Mouse (Mus musculus) small intestine, adult 2 months (tissue): ENCODE data around the gene Tek. TPM values are rescaled to one million over a fixed set of nuclear protein-coding genes. Genes with fewer than 3 reads are reported as not detected.

Experiments
- H3K27ac ChIP-seq: fragments of 200-500 bp; 2 replicates; pipeline ENCODE4 v1.5.1; 2012; ENCODE audit warnings: low read depth, low read length, control low read depth, inconsistent platforms; ENCODE audit not compliant: insufficient read depth
- H3K27me3 ChIP-seq: fragments of 200-500 bp; 2 replicates; pipeline ENCODE4 v1.6.1; 2012; ENCODE audit warnings: mild to moderate bottlenecking, moderate library complexity, low read length, inconsistent platforms; ENCODE audit not compliant: control insufficient read depth, insufficient read depth
- H3K36me3 ChIP-seq: fragments of 200-500 bp; 2 replicates; pipeline ENCODE4 v1.6.1; 2012; ENCODE audit warnings: mild to moderate bottlenecking, low read length, control low read depth, inconsistent platforms; ENCODE audit not compliant: control insufficient read depth, insufficient read depth
- H3K4me1 ChIP-seq: fragments of 200-500 bp; 2 replicates; pipeline ENCODE4 v1.6.1; 2012; ENCODE audit warnings: low read length, inconsistent platforms, mixed read lengths; ENCODE audit not compliant: control insufficient read depth, insufficient read depth, insufficient read length
- H3K4me3 ChIP-seq: fragments of 200-500 bp; 2 replicates; pipeline ENCODE4 v1.5.1; 2012; ENCODE audit warnings: low read depth, mild to moderate bottlenecking, control low read depth, inconsistent platforms, low read length, moderate library complexity
- CTCF ChIP-seq: fragments of 200-500 bp; IDR thresholded peaks from 2 replicates; pipeline ENCODE4 v1.5.1; 2012; ENCODE audit warnings: low read depth, mild to moderate bottlenecking, control low read depth, inconsistent platforms, low read length, moderate library complexity, mixed read lengths; ENCODE audit not compliant: insufficient replicate concordance, insufficient read length; ENCODE audit errors: extremely low read depth
- POLR2A ChIP-seq: fragments of 200-500 bp; IDR thresholded peaks from 2 replicates; pipeline ENCODE4 v1.6.1; 2012; ENCODE audit warnings: low read depth, mild to moderate bottlenecking, control low read depth, inconsistent platforms, low read length, moderate library complexity
- WGBS: fragments of 180-500 bp; shearing (Covaris S2); methylation state at CpG from one replicate; pipeline ENCODE4 v1.1.7; 2018; 5-methylcytosine and 5-hydroxymethylcytosine counted together
- polyA plus RNA-seq: library from polyadenylated mRNA; depleted of rRNA; stranded (reverse); fragments of >200 nt; gene quantifications from 2 replicates; pipeline ENCODE4 v1.2.3, GENCODE M21; 2012

The Tek gene
- polyA plus RNA-seq, 1 experiment, result 1.3 TPM

DNA sequence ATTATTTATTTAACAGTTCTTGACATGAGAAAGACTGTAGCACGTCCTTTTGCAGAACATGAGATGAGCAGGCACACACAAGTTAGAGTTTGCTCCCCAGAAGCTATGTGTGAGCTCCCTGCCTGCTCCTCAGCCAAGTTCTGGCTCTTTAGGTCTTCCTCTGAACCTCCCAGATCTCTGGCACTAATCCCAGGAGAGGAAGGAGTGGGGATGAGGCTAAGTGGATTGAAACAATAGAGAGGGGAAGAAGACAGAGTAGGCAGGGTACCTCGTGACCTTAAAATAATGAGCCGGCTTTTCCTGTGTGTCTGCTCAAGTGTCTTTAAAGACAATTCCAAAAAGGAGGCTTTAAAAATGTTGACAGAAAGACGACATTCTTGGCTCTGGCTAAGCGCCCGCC, 23.9 kb upstream of the Tek start:
- Histone ChIP-seq H3K27me3 (no peaks in the 10 kb centered on the region), H3K4me1 (no peaks in the 10 kb centered on the region), H3K36me3 (no peaks in the 10 kb centered on the region), H3K4me3 (no peak overlapping the region), H3K27ac (no peak overlapping the region)
- TF ChIP-seq POLR2A (no peak), CTCF (no peak)
- WGBS, result 53% methylated on average over 6 of the region's 6 CpGs

DNA sequence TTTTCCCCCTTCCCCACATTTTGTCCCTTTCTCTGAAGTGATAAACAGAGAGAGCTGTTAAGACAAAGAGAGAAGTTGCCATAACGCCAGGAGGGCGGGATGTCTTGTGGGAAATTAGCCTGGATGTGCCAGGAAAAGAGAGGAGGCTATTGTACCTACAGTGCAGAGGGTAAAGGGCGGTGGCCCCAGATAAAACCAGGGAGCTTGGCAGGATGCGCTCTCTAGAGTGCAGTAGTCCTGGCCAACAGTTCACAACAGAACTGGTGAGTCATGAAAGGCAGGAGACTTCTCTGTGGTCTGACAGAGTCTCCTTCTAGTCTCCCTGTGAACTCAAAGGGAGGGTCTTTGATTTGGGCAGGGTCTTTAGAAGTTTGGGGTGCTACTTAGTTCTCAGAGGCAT, 13.3 kb upstream of the Tek start:
- Histone ChIP-seq H3K4me3 (no peak overlapping the region), H3K36me3 (no peaks in the 10 kb centered on the region), H3K27ac (peak overlapping the region; percentile 62; the same call in 1 of the 2 replicates), H3K4me1 (peaks cover 5% of the 10 kb centered on the region; the same call in 1 of the 2 replicates), H3K27me3 (no peaks in the 10 kb centered on the region)
- 23% methylated on average over 4 of the region's 4 CpGs for WGBS
- TF ChIP-seq CTCF (no peak), POLR2A (no peak)

DNA sequence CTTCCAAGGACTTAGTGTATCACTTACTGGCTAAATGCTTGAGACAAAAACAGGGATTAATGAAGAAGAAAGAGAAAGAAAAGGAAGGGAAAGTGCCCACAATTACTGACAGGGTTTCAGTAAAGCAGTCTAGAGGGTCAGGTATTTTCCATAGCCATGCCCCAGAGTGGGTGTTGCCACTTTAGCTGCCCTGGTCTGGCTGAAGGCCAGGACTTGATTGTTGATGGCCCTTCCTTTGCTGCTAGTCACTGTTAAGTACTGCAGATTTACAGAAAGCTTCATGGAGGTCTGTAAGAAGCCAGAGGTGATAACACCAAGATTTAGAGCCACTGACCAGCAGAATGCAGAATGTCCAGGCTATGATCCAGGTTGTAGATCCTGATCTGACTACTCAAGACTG, 6.4 kb upstream of the Tek start:
- Histone ChIP-seq H3K4me1 (no peaks in the 10 kb centered on the region), H3K27ac (no peak overlapping the region), H3K4me3 (no peak overlapping the region), H3K27me3 (no peaks in the 10 kb centered on the region), H3K36me3 (no peaks in the 10 kb centered on the region)
- TF ChIP-seq CTCF (no peak), POLR2A (no peak)

DNA sequence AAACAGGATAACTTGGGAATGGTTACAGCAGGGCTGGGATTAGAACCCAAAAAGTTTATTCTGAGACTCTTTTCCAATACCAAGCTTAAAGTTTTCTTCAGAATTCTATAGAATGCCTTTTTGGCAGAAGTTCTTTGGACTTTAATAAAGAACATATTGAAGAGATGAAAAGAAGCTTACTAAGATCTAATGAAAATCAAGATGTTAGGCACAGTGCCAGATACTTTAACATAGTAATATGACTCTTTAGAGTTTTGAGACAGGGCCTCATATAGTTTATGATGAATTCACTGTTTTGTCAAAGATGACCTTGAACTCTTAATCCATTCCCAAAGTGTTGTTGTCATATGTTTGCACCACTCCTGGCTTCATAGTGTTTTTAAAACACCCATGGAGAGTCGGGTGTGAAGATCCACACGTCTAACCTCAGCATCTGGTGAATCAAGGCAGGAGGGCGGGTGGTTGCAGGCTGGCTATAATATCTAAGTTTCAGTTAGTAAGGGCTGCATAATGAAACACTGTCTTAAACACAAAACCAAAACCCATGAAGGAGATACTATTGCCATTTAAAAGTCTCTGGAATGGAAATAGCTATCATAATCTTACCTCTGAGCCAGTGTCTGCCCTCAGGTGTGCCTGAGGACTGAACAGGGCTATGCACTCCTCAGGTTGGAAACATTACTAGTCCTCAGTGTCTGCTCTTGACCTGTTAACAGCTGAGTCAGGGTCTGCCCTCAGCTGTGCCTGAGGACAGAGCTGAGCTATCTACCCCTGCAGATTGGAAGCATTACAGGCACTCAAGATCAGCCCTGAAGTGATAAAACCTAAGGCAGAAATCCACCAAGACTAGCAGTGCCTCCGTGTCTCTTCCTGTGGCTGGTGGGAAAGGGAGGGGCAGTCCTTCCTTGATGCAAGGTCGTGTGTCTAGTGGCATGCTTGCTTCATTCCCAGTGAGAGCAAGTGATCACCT, 1.5 kb upstream of the Tek start:
- Histone ChIP-seq H3K27me3 (no peaks in the 10 kb centered on the region), H3K27ac (no peak overlapping the region), H3K4me3 (no peak overlapping the region), H3K36me3 (no peaks in the 10 kb centered on the region), H3K4me1 (no peaks in the 10 kb centered on the region)
- 54% methylated on average over 5 of the region's 5 CpGs for WGBS
- TF ChIP-seq CTCF, result no peak
- no peak for TF ChIP-seq POLR2A

DNA sequence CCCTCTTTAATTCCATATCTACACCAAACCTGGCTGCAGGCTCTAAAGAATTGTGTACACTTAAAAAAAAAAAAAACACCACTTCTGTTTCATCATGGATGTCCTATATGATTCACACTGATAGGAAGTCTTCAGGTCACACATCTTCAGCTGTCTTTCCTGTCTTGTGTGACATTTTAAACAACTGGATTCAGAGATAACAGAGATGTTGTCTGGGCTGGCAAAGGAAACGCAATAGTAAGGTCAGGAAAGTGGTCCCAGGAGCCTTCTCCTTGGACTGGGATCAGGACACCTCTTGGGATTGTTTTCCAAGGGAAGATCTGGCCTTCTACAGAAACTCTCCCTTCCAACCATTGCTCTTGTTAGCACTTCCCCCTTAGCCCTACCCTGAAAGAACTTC, 2.7 kb downstream of the Tek start:
- H3K27me3 ChIP-seq, result no peaks in the 10 kb centered on the region
- no peaks in the 10 kb centered on the region for H3K36me3 ChIP-seq
- TF ChIP-seq CTCF (no peak), POLR2A (no peak)
- WGBS, result 75% methylated on average over 1 of the region's 1 CpGs
- no peak overlapping the region for H3K27ac ChIP-seq
- H3K4me1 ChIP-seq, result peaks cover 10% of the 10 kb centered on the region; the same call in 1 of the 2 replicates
- no peak overlapping the region for H3K4me3 ChIP-seq

DNA sequence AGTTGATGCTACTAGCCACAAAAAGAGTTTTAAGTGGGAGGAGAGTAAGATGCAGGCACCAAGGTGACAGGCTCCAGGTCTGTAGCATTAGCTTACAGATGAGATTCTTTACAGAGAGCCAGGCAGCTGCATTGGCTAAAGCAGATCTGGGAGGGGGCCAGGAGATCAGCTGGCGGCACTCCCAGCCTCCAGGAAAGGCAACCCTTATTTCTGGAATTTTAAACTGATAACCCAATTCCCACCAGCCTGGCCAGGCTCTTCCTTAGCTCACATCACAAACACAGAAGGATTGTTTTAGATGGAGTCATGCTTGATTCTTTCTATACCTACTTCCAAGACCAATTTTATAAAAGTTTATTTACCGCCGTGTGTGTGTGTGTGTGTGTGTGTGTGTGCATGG, 6.7 kb downstream of the Tek start:
- Histone ChIP-seq H3K4me1 (peaks cover 12% of the 10 kb centered on the region; the same call in 1 of the 2 replicates), H3K36me3 (no peaks in the 10 kb centered on the region), H3K27me3 (no peaks in the 10 kb centered on the region), H3K27ac (peak overlapping the region; percentile 51; the same call in 1 of the 2 replicates), H3K4me3 (no peak overlapping the region)
- no peak for TF ChIP-seq CTCF
- no peak for TF ChIP-seq POLR2A
- 63% methylated on average over 3 of the region's 3 CpGs for WGBS

DNA sequence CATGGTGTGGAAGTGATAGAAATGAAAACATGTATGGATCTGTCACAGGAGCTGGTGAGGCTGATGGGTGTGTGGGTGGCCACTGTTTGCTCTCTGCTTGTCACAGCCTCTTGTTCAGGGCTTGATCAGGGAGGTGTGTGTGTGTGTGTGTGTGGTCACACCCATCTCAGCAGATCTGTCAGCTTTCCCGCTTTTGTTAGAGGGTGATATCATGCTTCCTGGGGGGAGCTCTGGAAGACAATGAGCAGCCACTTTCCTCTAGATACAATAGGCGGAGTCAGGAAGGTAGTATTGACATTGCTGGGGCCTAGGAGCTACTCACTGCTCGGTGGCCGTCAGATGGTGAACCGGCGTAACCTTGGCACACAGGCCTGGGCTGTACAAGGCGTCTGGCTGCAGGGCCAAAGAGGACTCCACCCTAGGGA, 7.3 kb downstream of the Tek start:
- no peak for TF ChIP-seq CTCF
- WGBS, result 21% methylated on average over 7 of the region's 7 CpGs
- no peaks in the 10 kb centered on the region for H3K36me3 ChIP-seq
- H3K4me1 ChIP-seq, result peaks cover 12% of the 10 kb centered on the region; the same call in 1 of the 2 replicates
- no peaks in the 10 kb centered on the region for H3K27me3 ChIP-seq
- no peak overlapping the region for H3K4me3 ChIP-seq
- peak overlapping the region; percentile 51; the same call in 1 of the 2 replicates for H3K27ac ChIP-seq
